Mouse (Mus musculus) C2C12 (cell line): ENCODE measurements around the gene Rab11b.

Experiments used
- CEBPB ChIP-seq: IDR thresholded peaks from one replicate; pipeline ENCODE4 v1.6.1; 2011; ENCODE audit warnings: low read depth, mild to moderate bottlenecking, control low read depth, moderate library complexity
- CTCF ChIP-seq: IDR thresholded peaks from one replicate; pipeline ENCODE4 v1.5.1; 2011; ENCODE audit not compliant: control insufficient read depth, insufficient read depth, insufficient read length
- MAX ChIP-seq: IDR thresholded peaks from one replicate; pipeline ENCODE4 v1.6.1; 2011; ENCODE audit warnings: mild to moderate bottlenecking, control low read depth
- USF1 ChIP-seq: IDR thresholded peaks from one replicate; pipeline ENCODE4 v1.6.1; 2011; ENCODE audit warnings: low read depth, mild to moderate bottlenecking, control low read depth, moderate library complexity

DNA sequence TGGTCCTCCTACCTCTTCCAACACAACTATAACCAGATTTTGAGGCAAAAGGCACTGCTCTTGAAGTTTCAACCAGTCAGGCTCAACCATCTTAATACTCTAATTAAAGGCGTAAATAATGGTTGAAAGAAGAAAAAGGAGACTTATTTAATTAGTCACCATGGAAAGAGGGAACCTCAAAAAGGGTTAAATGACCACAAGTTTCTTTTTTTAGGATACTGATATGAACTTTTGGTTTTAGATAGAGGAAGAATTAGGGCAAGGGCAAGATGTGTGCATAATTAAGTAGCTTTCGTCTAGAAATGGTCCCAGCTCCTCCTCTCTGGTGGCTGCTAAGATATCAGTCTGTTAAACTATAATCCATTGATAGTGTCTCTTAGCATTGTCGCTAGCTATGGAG lies 6.1 kb upstream of the Rab11b start:
- TF ChIP-seq CTCF (no peak), USF1 (no peak), MAX (no peak), CEBPB (no peak)
